Mouse (Mus musculus): Measurements from ENCODE around the gene Src. TPM values are rescaled to one million over a fixed set of nuclear protein-coding genes. Genes with fewer than 3 reads are reported as not detected.

The Src gene
- polyA plus RNA-seq, 1 experiment from 2014 or later: 26.5 TPM

GRCm38 (mm10) chr2:157392331-157392730 lies 25.9 kb upstream of the Src start:
- H3K27me3 ChIP-seq (replicated peaks; ENCODE audit: control insufficient read depth, insufficient read depth, low read length): no peaks in the 10 kb centered on the region
- H3K4me2 ChIP-seq (ENCODE audit: low read length): no peak overlapping the region
- 91% methylated on average over 2 of the region's 2 CpGs for WGBS
- no peak overlapping the region for H3K27ac ChIP-seq (ENCODE audit: low read depth, low read length)
- H3K4me1 ChIP-seq (ENCODE audit: control insufficient read depth, insufficient read depth, low read depth, low read length): peaks cover 3% of the 10 kb centered on the region; the same call in 1 of the 2 replicates
- no peak overlapping the region for H3K9ac ChIP-seq (ENCODE audit: low read depth, low read length)
- no peaks in the 10 kb centered on the region for H3K9me3 ChIP-seq (ENCODE audit: control insufficient read depth, low read length)
- no peak overlapping the region for H3K4me3 ChIP-seq (ENCODE audit: low read length)
- ATAC-seq: no peak
- H3K36me3 ChIP-seq (ENCODE audit: control insufficient read depth, insufficient read depth, low read length): peaks cover 12% of the 10 kb centered on the region; the same call in 1 of the 2 replicates

GRCm38 (mm10) chr2:157393549-157393948 lies 24.7 kb upstream of the Src start:
- Histone ChIP-seq H3K36me3 (ENCODE audit: control insufficient read depth, insufficient read depth, low read length) (peaks cover 23% of the 10 kb centered on the region), H3K4me3 (ENCODE audit: low read length) (no peak overlapping the region)
- 98% methylated on average over 4 of the region's 4 CpGs for WGBS

GRCm38 (mm10) chr2:157394868-157395267 lies 23.4 kb upstream of the Src start:
- ATAC-seq: no peak
- no peak overlapping the region for H3K9ac ChIP-seq (ENCODE audit: low read depth, low read length)
- H3K36me3 ChIP-seq (ENCODE audit: control insufficient read depth, insufficient read depth, low read length): peaks cover 24% of the 10 kb centered on the region
- H3K27ac ChIP-seq (ENCODE audit: low read depth, low read length): no peak overlapping the region
- no peaks in the 10 kb centered on the region for H3K27me3 ChIP-seq (replicated peaks; ENCODE audit: control insufficient read depth, insufficient read depth, low read length)
- 67% methylated on average over 6 of the region's 6 CpGs for WGBS
- H3K4me1 ChIP-seq (ENCODE audit: control insufficient read depth, insufficient read depth, low read depth, low read length): peaks cover 3% of the 10 kb centered on the region; the same call in 1 of the 2 replicates
- H3K9me3 ChIP-seq (ENCODE audit: control insufficient read depth, low read length): peaks cover 4% of the 10 kb centered on the region; the same call in 1 of the 2 replicates
- no peak overlapping the region for H3K4me3 ChIP-seq (ENCODE audit: low read length)
- H3K4me2 ChIP-seq (ENCODE audit: low read length): no peak overlapping the region

More at GRCm38 (mm10) chr2:157393549-157393948, 24.7 kb upstream of the Src start:
- no peak for ATAC-seq
- Histone ChIP-seq H3K9me3 (ENCODE audit: control insufficient read depth, low read length) (peaks cover 4% of the 10 kb centered on the region; the same call in 1 of the 2 replicates), H3K27ac (ENCODE audit: low read depth, low read length) (no peak overlapping the region), H3K9ac (ENCODE audit: low read depth, low read length) (no peak overlapping the region), H3K4me2 (ENCODE audit: low read length) (no peak overlapping the region), H3K27me3 (replicated peaks; ENCODE audit: control insufficient read depth, insufficient read depth, low read length) (no peaks in the 10 kb centered on the region), H3K4me1 (ENCODE audit: control insufficient read depth, insufficient read depth, low read depth, low read length) (peaks cover 3% of the 10 kb centered on the region; the same call in 1 of the 2 replicates)

- Histone ChIP-seq H3K9me3 (ENCODE audit: control insufficient read depth, low read length) (peaks cover 4% of the 10 kb centered on the region; the same call in 1 of the 2 replicates), H3K9ac (ENCODE audit: low read depth, low read length) (no peak overlapping the region), H3K4me1 (ENCODE audit: control insufficient read depth, insufficient read depth, low read depth, low read length) (peaks cover 3% of the 10 kb centered on the region; the same call in 1 of the 2 replicates), H3K4me3 (ENCODE audit: low read length) (no peak overlapping the region), H3K36me3 (ENCODE audit: control insufficient read depth, insufficient read depth, low read length) (peaks cover 24% of the 10 kb centered on the region), H3K27ac (ENCODE audit: low read depth, low read length) (peak overlapping the region; percentile 17; the same call in 1 of the 2 replicates), H3K27me3 (replicated peaks; ENCODE audit: control insufficient read depth, insufficient read depth, low read length) (no peaks in the 10 kb centered on the region), H3K4me2 (ENCODE audit: low read length) (no peak overlapping the region)
- WGBS: 70% methylated on average over 5 of the region's 5 CpGs
- no peak for ATAC-seq
Measured at GRCm38 (mm10) chr2:157395371-157395770, 22.9 kb upstream of the Src start.

GRCm38 (mm10) chr2:157395960-157396359 lies 22.3 kb upstream of the Src start:
- peaks cover 3% of the 10 kb centered on the region; the same call in 1 of the 2 replicates for H3K4me1 ChIP-seq (ENCODE audit: control insufficient read depth, insufficient read depth, low read depth, low read length)
- H3K9me3 ChIP-seq (ENCODE audit: control insufficient read depth, low read length): peaks cover 4% of the 10 kb centered on the region; the same call in 1 of the 2 replicates
- H3K27ac ChIP-seq (ENCODE audit: low read depth, low read length): peak overlapping the region; percentile 17; the same call in 1 of the 2 replicates
- WGBS: 62% methylated on average over 13 of the region's 13 CpGs
- ATAC-seq: 0 out of 2 replicates have a peak, but pooled peaks have one; percentile 18
- H3K4me2 ChIP-seq (ENCODE audit: low read length): no peak overlapping the region
- H3K9ac ChIP-seq (ENCODE audit: low read depth, low read length): no peak overlapping the region
- H3K27me3 ChIP-seq (replicated peaks; ENCODE audit: control insufficient read depth, insufficient read depth, low read length): no peaks in the 10 kb centered on the region
- peaks cover 24% of the 10 kb centered on the region for H3K36me3 ChIP-seq (ENCODE audit: control insufficient read depth, insufficient read depth, low read length)
- no peak overlapping the region for H3K4me3 ChIP-seq (ENCODE audit: low read length)

- WGBS: 77% methylated on average over 4 of the region's 4 CpGs
- Histone ChIP-seq H3K4me2 (ENCODE audit: low read length) (no peak overlapping the region), H3K9me3 (ENCODE audit: control insufficient read depth, low read length) (peaks cover 4% of the 10 kb centered on the region; the same call in 1 of the 2 replicates), H3K9ac (ENCODE audit: low read depth, low read length) (no peak overlapping the region), H3K36me3 (ENCODE audit: control insufficient read depth, insufficient read depth, low read length) (peaks cover 24% of the 10 kb centered on the region), H3K4me3 (ENCODE audit: low read length) (no peak overlapping the region), H3K27ac (ENCODE audit: low read depth, low read length) (no peak overlapping the region), H3K4me1 (ENCODE audit: control insufficient read depth, insufficient read depth, low read depth, low read length) (peaks cover 3% of the 10 kb centered on the region; the same call in 1 of the 2 replicates), H3K27me3 (replicated peaks; ENCODE audit: control insufficient read depth, insufficient read depth, low read length) (no peaks in the 10 kb centered on the region)
- no peak for ATAC-seq
Measured at GRCm38 (mm10) chr2:157397376-157397775, 20.9 kb upstream of the Src start.

GRCm38 (mm10) chr2:157398539-157398938 lies 19.7 kb upstream of the Src start:
- WGBS: 99% methylated on average over 4 of the region's 4 CpGs

GRCm38 (mm10) chr2:157399797-157400196 lies 18.4 kb upstream of the Src start:
- Histone ChIP-seq H3K4me3 (ENCODE audit: low read length) (no peak overlapping the region), H3K4me2 (ENCODE audit: low read length) (no peak overlapping the region), H3K36me3 (ENCODE audit: control insufficient read depth, insufficient read depth, low read length) (peaks cover 24% of the 10 kb centered on the region), H3K27ac (ENCODE audit: low read depth, low read length) (no peak overlapping the region), H3K27me3 (replicated peaks; ENCODE audit: control insufficient read depth, insufficient read depth, low read length) (no peaks in the 10 kb centered on the region), H3K4me1 (ENCODE audit: control insufficient read depth, insufficient read depth, low read depth, low read length) (peaks cover 3% of the 10 kb centered on the region; the same call in 1 of the 2 replicates), H3K9me3 (ENCODE audit: control insufficient read depth, low read length) (peaks cover 4% of the 10 kb centered on the region; the same call in 1 of the 2 replicates), H3K9ac (ENCODE audit: low read depth, low read length) (no peak overlapping the region)
- 88% methylated on average over 10 of the region's 10 CpGs for WGBS
- no peak for ATAC-seq

More at GRCm38 (mm10) chr2:157398539-157398938, 19.7 kb upstream of the Src start:
- Histone ChIP-seq H3K4me2 (ENCODE audit: low read length) (no peak overlapping the region), H3K9me3 (ENCODE audit: control insufficient read depth, low read length) (peaks cover 4% of the 10 kb centered on the region; the same call in 1 of the 2 replicates), H3K27ac (ENCODE audit: low read depth, low read length) (no peak overlapping the region), H3K4me1 (ENCODE audit: control insufficient read depth, insufficient read depth, low read depth, low read length) (peaks cover 3% of the 10 kb centered on the region; the same call in 1 of the 2 replicates), H3K27me3 (replicated peaks; ENCODE audit: control insufficient read depth, insufficient read depth, low read length) (no peaks in the 10 kb centered on the region), H3K4me3 (ENCODE audit: low read length) (no peak overlapping the region), H3K9ac (ENCODE audit: low read depth, low read length) (no peak overlapping the region), H3K36me3 (ENCODE audit: control insufficient read depth, insufficient read depth, low read length) (peaks cover 24% of the 10 kb centered on the region)
- no peak for ATAC-seq

GRCm38 (mm10) chr2:157400491-157400890 lies 17.8 kb upstream of the Src start:
- H3K4me3 ChIP-seq (ENCODE audit: low read length): no peak overlapping the region
- H3K36me3 ChIP-seq (ENCODE audit: control insufficient read depth, insufficient read depth, low read length): peaks cover 24% of the 10 kb centered on the region
- H3K4me1 ChIP-seq (ENCODE audit: control insufficient read depth, insufficient read depth, low read depth, low read length): no peaks in the 10 kb centered on the region
- H3K9ac ChIP-seq (ENCODE audit: low read depth, low read length): no peak overlapping the region
- no peak overlapping the region for H3K27ac ChIP-seq (ENCODE audit: low read depth, low read length)
- no peak overlapping the region for H3K4me2 ChIP-seq (ENCODE audit: low read length)
- H3K9me3 ChIP-seq (ENCODE audit: control insufficient read depth, low read length): peaks cover 4% of the 10 kb centered on the region; the same call in 1 of the 2 replicates
- ATAC-seq: no peak
- H3K27me3 ChIP-seq (replicated peaks; ENCODE audit: control insufficient read depth, insufficient read depth, low read length): no peaks in the 10 kb centered on the region
- 92% methylated on average over 6 of the region's 6 CpGs for WGBS

Measured in hindbrain, embryonic 16.5 days (tissue).